Mouse (Mus musculus) liver, postnatal 0 days (tissue): ENCODE measurements around the gene Ireb2. TPM values are rescaled to one million over a fixed set of nuclear protein-coding genes. Genes with fewer than 3 reads are reported as not detected.
"Not testable (repeated sequence)": the region's sequence is repeated elsewhere in the genome, so short reads cannot be mapped to it uniquely, and the experiment has no call there.

Experiments used
- ATAC-seq: fragments of 200-750 bp; cut with Nextera tagmentation; 2 replicates; pipeline ENCODE4 v1.8.0; 2017; ENCODE audit warnings: mild to moderate bottlenecking, moderate library complexity
- DNase-seq: peaks from one replicate; pipeline ENCODE4 v3.0.0-alpha.2; 2016
- H3K27ac ChIP-seq: fragments of 300-500 bp; sonication (generic); 2 replicates; pipeline ENCODE4 v1.5.1; 2014; ENCODE audit warnings: antibody characterized with exemption, moderate library complexity, mild to moderate bottlenecking, low read depth
- H3K27me3 ChIP-seq: fragments of 300-500 bp; sonication (generic); 2 replicates; pipeline ENCODE4 v1.6.1; 2014; ENCODE audit warnings: low read length, control low read depth, mixed read lengths; ENCODE audit not compliant: insufficient read depth
- H3K36me3 ChIP-seq: fragments of 300-500 bp; sonication (generic); replicated peaks from 2 replicates; pipeline ENCODE4 v1.6.1; 2014; ENCODE audit warnings: mild to moderate bottlenecking, control low read depth, low read length, moderate library complexity, mixed read lengths; ENCODE audit not compliant: insufficient read depth
- H3K4me1 ChIP-seq: fragments of 300-500 bp; sonication (generic); 2 replicates; pipeline ENCODE4 v1.6.1; 2014; ENCODE audit warnings: antibody characterized with exemption, mild to moderate bottlenecking, control low read depth; ENCODE audit not compliant: insufficient read depth
- H3K4me2 ChIP-seq: fragments of 300-500 bp; sonication (generic); 2 replicates; pipeline ENCODE4 v1.6.1; 2014; ENCODE audit warnings: low read depth, mild to moderate bottlenecking, low read length, moderate library complexity, mixed read lengths
- H3K4me3 ChIP-seq: fragments of 300-500 bp; sonication (generic); 2 replicates; pipeline ENCODE4 v1.5.1; 2014; ENCODE audit warnings: low read depth, low read length
- H3K9ac ChIP-seq: fragments of 300-500 bp; sonication (generic); replicated peaks from 2 replicates; pipeline ENCODE4 v1.6.1; 2014; ENCODE audit warnings: mild to moderate bottlenecking, moderate library complexity
- H3K9me3 ChIP-seq: fragments of 300-500 bp; sonication (generic); 2 replicates; pipeline ENCODE4 v1.6.1; 2016; ENCODE audit warnings: mild to moderate bottlenecking, control low read depth, low read length, mixed read lengths
- CTCF ChIP-seq: sonication (generic); IDR thresholded peaks from 2 replicates; pipeline ENCODE4 v1.5.1; 2016; ENCODE audit warnings: antibody characterized with exemption, low read depth
- EP300 ChIP-seq: IDR thresholded peaks from 2 replicates; pipeline ENCODE4 v1.6.1; 2016; ENCODE audit warnings: antibody characterized with exemption, low read depth, mild to moderate bottlenecking
- WGBS: fragments of 180-500 bp; shearing (Covaris S2); extraction: QIAGEN DNeasy Blood & Tissue Kit; methylation state at CpG from one replicate; pipeline ENCODE4 v1.1.7; 2014; ENCODE audit not compliant: insufficient replicate concordance; 5-methylcytosine and 5-hydroxymethylcytosine counted together
- polyA plus RNA-seq: library from polyadenylated mRNA; unstranded; fragments of >200 nt; fragmentation: Nextera tagmentation; extraction: Ambion mirVana; gene quantifications from 2 replicates; pipeline ENCODE4 v1.2.1, GENCODE M21; 2015

Ireb2 gene
- polyA plus RNA-seq, 1 experiment from 2014 or later = 7.5 TPM

- 80% methylated on average over 16 of the region's 16 CpGs for WGBS
- ATAC-seq (no peak), DNase-seq (no peak)
- no peak overlapping the region for H3K27ac ChIP-seq
- TF ChIP-seq EP300 (no peak), CTCF (no peak)
- peaks cover under 1% of the 10 kb centered on the region for H3K4me1 ChIP-seq
- H3K9me3 ChIP-seq = no peaks in the 10 kb centered on the region
- no peak overlapping the region for H3K4me2 ChIP-seq
- no peaks in the 10 kb centered on the region for H3K36me3 ChIP-seq
- no peak overlapping the region for H3K9ac ChIP-seq
- no peaks in the 10 kb centered on the region for H3K27me3 ChIP-seq
- no peak overlapping the region for H3K4me3 ChIP-seq
Measured at GRCm38 (mm10) chr9:54946256-54946655, 82.7 kb downstream of the Ireb2 start.

- DNase-seq (no peak), ATAC-seq (no peak)
- Histone ChIP-seq H3K4me2 (no peak overlapping the region), H3K9me3 (no peaks in the 10 kb centered on the region), H3K9ac (no peak overlapping the region), H3K4me1 (peaks cover 15% of the 10 kb centered on the region), H3K27me3 (no peaks in the 10 kb centered on the region), H3K27ac (no peak overlapping the region), H3K4me3 (no peak overlapping the region), H3K36me3 (peaks cover 8% of the 10 kb centered on the region)
- TF ChIP-seq CTCF (no peak), EP300 (no peak)
Measured at GRCm38 (mm10) chr9:54949465-54949864, 85.9 kb downstream of the Ireb2 start.

GRCm38 (mm10) chr9:54950162-54950561 lies 86.6 kb downstream of the Ireb2 start:
- Histone ChIP-seq H3K27ac (peak overlapping the region; percentile 50), H3K4me3 (peak overlapping the region; percentile 83), H3K9ac (0 out of 2 replicates have a peak overlapping the region, but pooled peaks have one; percentile 5), H3K4me2 (peak overlapping the region; percentile 78), H3K4me1 (peaks cover 15% of the 10 kb centered on the region)
- WGBS = 23% methylated on average over 8 of the region's 8 CpGs
- not testable (repeated sequence) for H3K36me3 ChIP-seq, DNase-seq, H3K9me3 ChIP-seq, ATAC-seq, H3K27me3 ChIP-seq

GRCm38 (mm10) chr9:54950575-54951321 lies 87.2 kb downstream of the Ireb2 start, which contains the start of the genes Psma4 and AY074887:
TSS of gene Psma4 (plus strand) at chr9:54950790.
TSS of gene AY074887 (minus strand) at chr9:54950998.
- WGBS = under 1% methylated on average over 62 of the region's 65 CpGs
- Histone ChIP-seq H3K27me3 (no peaks in the 10 kb centered on the region), H3K4me2 (peak within 1 kb of the TSS; percentile 78), H3K27ac (peak within 1 kb of the TSS; percentile 80), H3K4me3 (peak within 1 kb of the TSS; percentile 83), H3K9ac (peak within 1 kb of the TSS; percentile 80), H3K9me3 (no peaks in the 10 kb centered on the region), H3K4me1 (peaks cover 15% of the 10 kb centered on the region), H3K36me3 (peaks cover 15% of the 10 kb centered on the region)
- no peak for TF ChIP-seq EP300
- TF ChIP-seq CTCF = no peak
- DNase-seq = peak; percentile 97
- peak; percentile 98 for ATAC-seq

GRCm38 (mm10) chr9:54961059-54961458 lies 97.5 kb downstream of the Ireb2 start:
- 0 out of 2 replicates have a peak, but pooled peaks cover 3% of the 10 kb centered on the region for H3K9me3 ChIP-seq
- no peak for DNase-seq
- ATAC-seq = no peak
- H3K27me3 ChIP-seq = no peaks in the 10 kb centered on the region
- H3K4me1 ChIP-seq = no peaks in the 10 kb centered on the region
- no peak overlapping the region for H3K9ac ChIP-seq
- 83% methylated on average over 4 of the region's 4 CpGs for WGBS
- H3K4me2 ChIP-seq = no peak overlapping the region
- TF ChIP-seq EP300 (no peak), CTCF (no peak)
- H3K27ac ChIP-seq = no peak overlapping the region
- H3K4me3 ChIP-seq = no peak overlapping the region
- peaks cover 25% of the 10 kb centered on the region for H3K36me3 ChIP-seq

Other genes with a start within 250 kb of the Ireb2 start
- 0.12 and 0.13 TPM in 2 replicates for gene Acsbg1, start 201.9 kb upstream of the Ireb2 start, polyA plus RNA-seq
- gene Dnaja4, start 164.9 kb upstream of the Ireb2 start, polyA plus RNA-seq = 6.0 and 6.8 TPM in 2 replicates
- gene Wdr61, start 129.3 kb upstream of the Ireb2 start, polyA plus RNA-seq = 72.1 and 75.4 TPM in 2 replicates
- not detected in 2 replicates for gene Crabp1, start 99.0 kb upstream of the Ireb2 start, polyA plus RNA-seq
- gene Hykk, start 53.5 kb downstream of the Ireb2 start, polyA plus RNA-seq = 13.7 and 14.0 TPM in 2 replicates
- gene Psma4, start 87.0 kb downstream of the Ireb2 start, polyA plus RNA-seq = 113 and 118 TPM in 2 replicates
- 0.39 and 0.44 TPM in 2 replicates for gene AY074887, start 87.2 kb downstream of the Ireb2 start, polyA plus RNA-seq
- gene Chrna5, start 117.1 kb downstream of the Ireb2 start, polyA plus RNA-seq = not detected in 2 replicates
- not detected in 2 replicates for gene Chrna3, start 162.8 kb downstream of the Ireb2 start, polyA plus RNA-seq
- gene Chrnb4, start 185.0 kb downstream of the Ireb2 start, polyA plus RNA-seq = not detected in 2 replicates